Mouse (Mus musculus) liver, postnatal 0 days (tissue): Measurements from ENCODE around the gene Rfx4. TPM values are rescaled to one million over a fixed set of nuclear protein-coding genes. Genes with fewer than 3 reads are reported as not detected.

Experiments used
- ATAC-seq: fragments of 200-750 bp; cut with Nextera tagmentation; 2 replicates; pipeline ENCODE4 v1.8.0; 2017; ENCODE audit warnings: mild to moderate bottlenecking, moderate library complexity
- DNase-seq: peaks from one replicate; pipeline ENCODE4 v3.0.0-alpha.2; 2016
- H3K27ac ChIP-seq: fragments of 300-500 bp; sonication (generic); 2 replicates; pipeline ENCODE4 v1.5.1; 2014; ENCODE audit warnings: antibody characterized with exemption, moderate library complexity, mild to moderate bottlenecking, low read depth
- H3K27me3 ChIP-seq: fragments of 300-500 bp; sonication (generic); 2 replicates; pipeline ENCODE4 v1.6.1; 2014; ENCODE audit warnings: low read length, control low read depth, mixed read lengths; ENCODE audit not compliant: insufficient read depth
- H3K36me3 ChIP-seq: fragments of 300-500 bp; sonication (generic); replicated peaks from 2 replicates; pipeline ENCODE4 v1.6.1; 2014; ENCODE audit warnings: mild to moderate bottlenecking, control low read depth, low read length, moderate library complexity, mixed read lengths; ENCODE audit not compliant: insufficient read depth
- H3K4me1 ChIP-seq: fragments of 300-500 bp; sonication (generic); 2 replicates; pipeline ENCODE4 v1.6.1; 2014; ENCODE audit warnings: antibody characterized with exemption, mild to moderate bottlenecking, control low read depth; ENCODE audit not compliant: insufficient read depth
- H3K4me2 ChIP-seq: fragments of 300-500 bp; sonication (generic); 2 replicates; pipeline ENCODE4 v1.6.1; 2014; ENCODE audit warnings: low read depth, mild to moderate bottlenecking, low read length, moderate library complexity, mixed read lengths
- H3K4me3 ChIP-seq: fragments of 300-500 bp; sonication (generic); 2 replicates; pipeline ENCODE4 v1.5.1; 2014; ENCODE audit warnings: low read depth, low read length
- H3K9ac ChIP-seq: fragments of 300-500 bp; sonication (generic); replicated peaks from 2 replicates; pipeline ENCODE4 v1.6.1; 2014; ENCODE audit warnings: mild to moderate bottlenecking, moderate library complexity
- H3K9me3 ChIP-seq: fragments of 300-500 bp; sonication (generic); 2 replicates; pipeline ENCODE4 v1.6.1; 2016; ENCODE audit warnings: mild to moderate bottlenecking, control low read depth, low read length, mixed read lengths
- CTCF ChIP-seq: sonication (generic); IDR thresholded peaks from 2 replicates; pipeline ENCODE4 v1.5.1; 2016; ENCODE audit warnings: antibody characterized with exemption, low read depth
- EP300 ChIP-seq: IDR thresholded peaks from 2 replicates; pipeline ENCODE4 v1.6.1; 2016; ENCODE audit warnings: antibody characterized with exemption, low read depth, mild to moderate bottlenecking
- WGBS: fragments of 180-500 bp; shearing (Covaris S2); extraction: QIAGEN DNeasy Blood & Tissue Kit; methylation state at CpG from one replicate; pipeline ENCODE4 v1.1.7; 2014; ENCODE audit not compliant: insufficient replicate concordance; 5-methylcytosine and 5-hydroxymethylcytosine counted together
- polyA plus RNA-seq: library from polyadenylated mRNA; unstranded; fragments of >200 nt; fragmentation: Nextera tagmentation; extraction: Ambion mirVana; gene quantifications from 2 replicates; pipeline ENCODE4 v1.2.1, GENCODE M21; 2015

Gene Rfx4
- polyA plus RNA-seq, 1 experiment from 2014 or later, result not detected

DNA sequence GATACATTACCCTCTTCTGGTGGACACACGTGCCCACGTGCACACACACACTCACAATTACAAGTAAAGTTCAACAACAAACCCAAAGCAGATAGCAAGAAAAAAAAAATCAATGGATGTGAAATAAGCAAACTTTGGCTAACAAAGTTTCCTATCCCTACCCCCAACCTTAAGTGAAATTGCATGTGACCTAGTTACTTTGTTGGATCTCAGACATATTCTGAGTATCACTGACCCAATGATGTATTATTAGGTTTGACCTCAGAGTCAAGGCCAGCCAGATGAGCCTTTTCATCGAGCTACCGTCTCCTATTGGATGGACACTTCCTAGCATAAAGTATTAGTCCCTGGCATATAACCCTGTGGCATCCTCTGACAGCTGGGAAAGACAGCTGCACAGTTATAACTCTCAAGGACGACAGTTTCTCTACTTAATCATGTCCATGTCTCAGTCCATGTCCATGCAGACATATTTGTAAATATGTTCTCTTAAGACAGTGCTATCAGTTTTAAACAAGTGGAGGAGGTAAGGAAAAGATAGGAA is 129.6 kb downstream of the Rfx4 start:
- Histone ChIP-seq H3K9ac (no peak overlapping the region), H3K4me3 (no peak overlapping the region), H3K9me3 (no peaks in the 10 kb centered on the region), H3K36me3 (no peaks in the 10 kb centered on the region), H3K27me3 (no peaks in the 10 kb centered on the region), H3K4me1 (no peaks in the 10 kb centered on the region), H3K4me2 (peak overlapping the region; percentile 54), H3K27ac (peak overlapping the region; percentile 73)
- 55% methylated on average over 5 of the region's 5 CpGs for WGBS
- TF ChIP-seq EP300, result no peak
- no peak for TF ChIP-seq CTCF
- DNase-seq, result no peak
- no peak for ATAC-seq

DNA sequence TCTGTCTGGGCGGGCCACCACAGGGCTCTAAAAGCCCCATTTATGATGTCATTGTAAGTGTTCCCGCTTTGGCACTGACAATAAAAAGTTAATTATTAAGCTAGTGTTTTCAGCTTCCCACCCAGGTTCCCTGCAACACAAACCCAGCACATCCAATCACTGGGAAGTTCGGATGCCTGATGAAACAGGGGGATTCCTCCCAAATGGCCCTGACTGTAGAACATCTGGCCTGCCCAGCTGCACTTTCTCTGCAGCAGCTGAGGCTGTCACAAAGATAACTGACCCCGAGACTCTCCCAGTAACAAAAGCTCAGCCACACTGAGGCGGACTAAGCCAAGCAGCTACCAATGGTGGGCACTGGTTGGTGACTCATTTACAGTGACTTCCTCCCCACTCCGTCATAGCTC is 130.4 kb downstream of the Rfx4 start:
- Histone ChIP-seq H3K4me3 (no peak overlapping the region), H3K4me2 (peak overlapping the region; percentile 54), H3K9ac (no peak overlapping the region), H3K36me3 (no peaks in the 10 kb centered on the region), H3K4me1 (no peaks in the 10 kb centered on the region), H3K27me3 (no peaks in the 10 kb centered on the region), H3K9me3 (no peaks in the 10 kb centered on the region), H3K27ac (peak overlapping the region; percentile 73)
- DNase-seq (peak; percentile 41), ATAC-seq (peak; percentile 89)
- TF ChIP-seq EP300 (no peak), CTCF (no peak)
- WGBS, result 31% methylated on average over 6 of the region's 6 CpGs

DNA sequence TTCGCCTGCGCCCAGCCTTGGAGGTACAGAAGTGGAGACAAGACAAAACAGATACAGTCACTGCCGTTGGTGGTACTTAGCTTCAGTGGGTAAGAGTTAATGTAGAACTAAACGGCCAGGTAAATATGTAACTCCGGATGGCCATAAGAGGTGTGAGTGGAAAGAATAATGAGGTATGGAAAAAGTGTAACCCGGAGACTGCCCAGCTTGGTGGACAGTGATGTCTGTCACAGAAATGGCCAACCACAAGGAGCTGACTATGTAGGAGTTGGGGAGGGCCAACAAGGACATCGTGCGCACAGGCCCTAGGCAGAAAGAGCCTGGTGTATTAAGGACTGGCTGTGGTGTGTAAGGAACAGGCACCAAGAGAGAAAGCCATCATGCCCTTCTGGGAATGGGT is 130.9 kb downstream of the Rfx4 start:
- Histone ChIP-seq H3K27ac (peak overlapping the region; percentile 73), H3K4me1 (no peaks in the 10 kb centered on the region), H3K4me2 (0 out of 2 replicates have a peak overlapping the region, but pooled peaks have one; percentile 38), H3K27me3 (no peaks in the 10 kb centered on the region), H3K4me3 (no peak overlapping the region), H3K9me3 (no peaks in the 10 kb centered on the region), H3K36me3 (no peaks in the 10 kb centered on the region), H3K9ac (no peak overlapping the region)
- peak; percentile 28 for ATAC-seq
- TF ChIP-seq CTCF, result no peak
- TF ChIP-seq EP300, result no peak
- WGBS, result 67% methylated on average over 8 of the region's 8 CpGs
- no peak for DNase-seq

DNA sequence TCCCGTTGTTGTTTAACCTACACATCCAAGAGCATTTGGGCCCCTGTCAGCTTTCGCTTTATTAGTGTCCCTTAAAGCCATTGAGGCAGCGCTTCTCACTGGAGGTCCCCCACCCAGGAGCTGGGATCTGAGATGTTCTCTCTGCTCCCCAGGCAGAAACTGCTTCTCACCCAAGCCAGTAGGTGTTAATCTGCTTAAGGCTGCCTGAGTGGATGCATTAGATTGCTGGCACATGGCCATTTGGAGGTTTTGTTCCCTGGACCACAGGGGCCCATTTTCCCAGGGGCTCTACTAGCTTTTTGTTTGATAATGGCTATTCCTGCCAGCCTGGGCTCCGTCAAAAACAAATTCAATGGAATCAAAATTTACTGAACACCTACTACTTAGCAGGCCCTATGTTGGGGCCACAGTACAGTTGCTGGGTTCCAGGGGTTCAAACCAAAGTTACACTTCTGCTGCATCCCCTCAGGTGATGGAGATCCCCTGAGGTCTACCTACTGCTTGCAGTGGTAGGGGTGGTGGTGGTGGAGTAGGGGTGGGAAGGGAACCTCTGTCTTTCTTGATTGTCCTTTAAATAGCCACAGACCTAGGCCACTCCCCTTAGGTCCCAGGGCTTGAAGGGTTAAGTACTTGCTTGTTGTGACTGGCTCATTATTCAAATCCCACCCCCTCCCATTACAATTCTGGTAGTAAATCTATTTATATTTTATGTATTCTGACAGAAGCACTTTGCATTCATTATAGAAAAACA is 133.4 kb downstream of the Rfx4 start:
- H3K27me3 ChIP-seq, result no peaks in the 10 kb centered on the region

DNA sequence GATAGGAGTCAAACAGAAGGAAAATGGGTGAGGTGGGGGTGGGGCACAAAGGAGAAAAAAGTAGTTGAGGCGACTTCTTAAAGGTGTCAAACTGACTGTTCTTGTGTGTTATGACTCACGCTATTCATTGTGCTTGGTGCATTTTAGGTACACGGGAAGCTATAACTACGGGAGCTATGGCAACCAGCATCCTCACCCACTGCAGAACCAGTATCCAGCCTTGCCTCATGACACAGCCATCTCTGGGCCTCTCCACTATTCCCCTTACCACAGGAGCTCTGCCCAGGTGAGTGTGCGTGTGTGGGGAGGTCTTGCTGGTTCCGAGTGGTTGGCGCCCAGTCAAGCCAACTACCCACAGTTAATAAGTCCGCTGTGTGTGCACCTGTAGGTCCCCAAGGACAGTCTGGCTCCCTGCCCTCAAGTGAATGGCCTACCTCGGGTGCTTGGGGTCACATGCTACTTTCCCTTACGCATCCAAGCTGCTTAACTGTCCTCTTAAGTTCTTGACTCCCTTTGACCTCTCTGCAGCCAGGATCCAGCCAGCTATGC is 140.0 kb downstream of the Rfx4 start:
- Histone ChIP-seq H3K27me3 (no peaks in the 10 kb centered on the region), H3K9me3 (no peaks in the 10 kb centered on the region), H3K4me1 (no peaks in the 10 kb centered on the region), H3K9ac (no peak overlapping the region), H3K4me3 (no peak overlapping the region), H3K36me3 (no peaks in the 10 kb centered on the region), H3K27ac (no peak overlapping the region), H3K4me2 (no peak overlapping the region)
- DNase-seq (no peak), ATAC-seq (no peak)
- WGBS, result 77% methylated on average over 10 of the region's 10 CpGs
- no peak for TF ChIP-seq CTCF
- TF ChIP-seq EP300, result no peak

More for the DNA sequence above, 133.4 kb downstream of the Rfx4 start:
- Histone ChIP-seq H3K27ac (no peak overlapping the region), H3K36me3 (no peaks in the 10 kb centered on the region), H3K4me1 (no peaks in the 10 kb centered on the region), H3K4me3 (no peak overlapping the region), H3K4me2 (no peak overlapping the region), H3K9me3 (no peaks in the 10 kb centered on the region), H3K9ac (no peak overlapping the region)
- DNase-seq (no peak), ATAC-seq (no peak)
- TF ChIP-seq EP300, result no peak
- no peak for TF ChIP-seq CTCF
- WGBS, result 67% methylated on average over 4 of the region's 4 CpGs
